Mouse (Mus musculus) brain, embryonic 18.5 days (tissue): ENCODE data around the gene Actrt2.

Source experiments
- DNase-seq: peaks from one replicate; pipeline ENCODE4 v3.0.0-alpha.2; 2012; ENCODE audit warnings: low read depth, low spot score

The Actrt2 gene

GRCm38 (mm10) chr4:154667767-154668166, at the start of gene Actrt2:
TSS of gene Actrt2 (minus strand) at chr4:154667867.
- DNase-seq, result no peak

DNA sequence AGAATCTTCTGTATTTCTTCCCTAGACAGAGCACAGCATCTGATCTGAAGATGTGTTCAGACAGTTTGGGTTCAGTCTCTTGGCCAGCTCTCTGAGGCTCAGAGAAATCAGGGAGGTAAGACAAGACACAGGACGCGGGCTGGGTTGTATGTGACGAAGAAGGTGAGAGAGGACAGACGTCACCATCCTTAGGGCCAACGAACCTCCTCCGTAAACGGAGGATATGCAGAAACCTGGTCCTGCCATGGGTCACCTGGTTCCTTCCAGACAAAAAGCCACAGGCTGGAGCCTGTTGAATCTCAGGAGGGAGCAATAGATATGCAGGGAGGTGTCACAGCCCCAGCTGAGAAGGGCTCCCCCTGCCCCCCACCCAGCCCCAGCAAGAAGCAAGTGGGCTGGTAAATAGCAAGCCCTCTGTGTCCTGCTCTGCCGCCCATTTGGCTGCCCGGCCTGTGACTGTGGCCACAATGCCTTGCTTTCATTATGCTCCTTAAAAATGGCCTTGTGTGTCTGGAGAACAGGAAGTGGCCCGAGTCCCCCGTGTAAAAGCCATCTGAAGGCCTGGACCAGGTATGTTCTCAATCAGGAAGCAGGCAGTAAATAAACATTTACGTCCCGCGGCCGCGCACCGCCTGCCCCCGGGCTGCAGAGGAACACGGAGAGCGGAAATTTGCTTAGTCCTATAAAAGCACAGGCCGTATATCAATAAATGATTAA, 41.9 kb upstream of the Actrt2 start:
- no peak for DNase-seq

DNA sequence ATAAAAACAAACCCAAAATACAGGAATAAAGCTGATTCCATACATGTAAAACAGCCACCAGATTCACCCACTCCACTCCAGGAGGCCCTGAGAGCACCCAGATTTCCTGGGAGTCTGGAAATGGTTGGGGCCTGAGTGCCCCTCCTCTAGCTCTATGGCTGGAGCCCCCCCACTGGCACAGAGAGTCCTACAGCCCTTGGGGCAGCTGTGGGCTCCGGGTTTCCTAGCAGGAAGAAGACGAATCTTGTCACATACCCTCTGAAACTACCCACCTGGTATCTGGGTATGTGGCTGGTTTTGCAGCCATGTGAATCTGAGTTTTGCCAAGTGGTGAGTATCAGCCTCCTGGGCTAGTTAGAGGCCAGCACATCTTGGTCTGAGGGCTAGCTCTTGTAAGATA, 41.1 kb upstream of the Actrt2 start:
- DNase-seq, result no peak

GRCm38 (mm10) chr4:154708223-154708622, 40.6 kb upstream of the Actrt2 start:
- DNase-seq, result no peak

DNA sequence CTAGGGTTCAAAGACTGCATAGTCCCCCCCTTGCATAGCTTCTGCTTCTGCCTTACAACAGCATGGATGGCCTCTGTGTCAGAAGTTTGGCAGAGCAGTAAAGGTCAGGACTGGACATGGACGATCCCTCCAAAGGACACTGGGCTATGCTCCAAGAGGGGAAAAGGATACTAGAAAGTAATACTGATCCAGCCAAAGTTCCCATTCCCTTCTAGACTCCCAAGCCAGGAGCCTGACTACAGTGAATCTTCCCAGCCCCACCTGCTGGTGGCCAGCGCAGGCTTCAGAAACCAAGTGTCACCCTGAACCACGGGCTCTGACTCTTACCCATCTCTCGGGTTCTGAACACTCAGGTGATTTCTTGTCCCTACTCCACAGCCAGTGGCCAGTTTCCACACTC, 39.9 kb upstream of the Actrt2 start:
- no peak for DNase-seq

- no peak for DNase-seq
Measured at GRCm38 (mm10) chr4:154706442-154706841, 38.8 kb upstream of the Actrt2 start.

- DNase-seq, result no peak
Measured at GRCm38 (mm10) chr4:154705681-154706080, 38.0 kb upstream of the Actrt2 start.

- DNase-seq, result no peak
Measured at GRCm38 (mm10) chr4:154705056-154705455, 37.4 kb upstream of the Actrt2 start.

- DNase-seq, result no peak
Measured at GRCm38 (mm10) chr4:154704591-154704990, 36.9 kb upstream of the Actrt2 start.

GRCm38 (mm10) chr4:154703426-154704070, 35.9 kb upstream of the Actrt2 start:
- no peak for DNase-seq

DNA sequence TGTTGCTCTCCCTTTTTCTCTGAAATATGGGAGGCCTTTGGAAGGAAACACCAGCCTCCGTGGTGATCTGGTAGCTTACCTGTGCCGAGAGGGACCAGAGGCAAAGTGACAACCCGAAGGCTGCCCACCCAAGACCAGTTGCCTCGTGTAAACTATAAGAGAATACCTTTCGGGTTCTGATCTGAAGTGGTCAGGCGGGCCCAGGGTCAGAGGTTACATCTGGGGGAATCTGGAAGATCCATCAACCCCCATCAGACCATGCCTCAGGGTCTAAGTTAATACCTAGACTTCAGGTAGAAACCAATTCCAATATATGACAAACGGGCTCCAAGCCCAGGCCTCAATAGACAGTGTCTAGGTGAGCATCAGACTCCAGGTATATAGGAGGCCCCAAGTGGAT, 35.3 kb upstream of the Actrt2 start:
- no peak for DNase-seq

DNA sequence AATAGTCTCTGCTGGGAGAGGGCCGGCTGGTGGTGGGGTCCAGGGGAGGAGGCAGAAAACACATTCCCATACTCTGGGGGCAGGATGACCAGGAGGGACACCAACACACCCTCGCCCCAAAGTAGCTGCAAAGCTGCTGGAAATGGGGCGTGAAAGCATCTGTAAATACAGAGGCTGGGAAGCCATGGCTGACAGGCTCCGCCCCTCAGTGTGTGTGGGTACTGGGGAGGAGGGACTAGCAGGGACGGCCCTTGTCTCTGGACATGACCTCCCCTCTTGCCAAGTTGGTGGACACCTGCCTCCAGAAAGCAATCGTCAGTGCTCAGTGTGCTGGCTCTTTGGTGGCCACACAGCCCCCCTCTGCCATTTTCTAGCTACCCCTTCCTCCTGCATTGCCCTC, 34.5 kb upstream of the Actrt2 start:
- no peak for DNase-seq

- no peak for DNase-seq
Measured at GRCm38 (mm10) chr4:154700921-154701412, 33.3 kb upstream of the Actrt2 start.

- no peak for DNase-seq
Measured at GRCm38 (mm10) chr4:154700436-154700835, 32.8 kb upstream of the Actrt2 start.

DNA sequence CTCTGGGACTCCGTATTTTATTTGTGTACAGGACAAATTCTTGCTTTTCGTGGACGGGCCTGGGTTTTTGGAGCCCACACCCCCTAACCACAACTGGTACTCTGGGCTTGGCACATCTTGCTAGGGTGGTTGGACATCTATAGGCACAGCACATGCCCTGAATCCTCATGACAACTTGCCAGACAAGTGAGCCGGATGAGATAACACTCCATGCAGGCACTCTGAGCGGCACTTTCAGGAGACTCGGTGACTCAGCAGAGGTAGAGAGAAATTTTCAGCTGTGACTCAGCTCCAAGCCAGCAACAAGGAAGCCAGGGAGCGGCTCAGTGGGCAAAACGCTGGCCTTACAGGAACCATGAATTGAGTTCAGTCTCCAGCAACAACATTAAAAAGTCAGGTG, 31.6 kb upstream of the Actrt2 start:
- no peak for DNase-seq

- DNase-seq, result no peak
Measured at GRCm38 (mm10) chr4:154698631-154699030, 31.0 kb upstream of the Actrt2 start.

DNA sequence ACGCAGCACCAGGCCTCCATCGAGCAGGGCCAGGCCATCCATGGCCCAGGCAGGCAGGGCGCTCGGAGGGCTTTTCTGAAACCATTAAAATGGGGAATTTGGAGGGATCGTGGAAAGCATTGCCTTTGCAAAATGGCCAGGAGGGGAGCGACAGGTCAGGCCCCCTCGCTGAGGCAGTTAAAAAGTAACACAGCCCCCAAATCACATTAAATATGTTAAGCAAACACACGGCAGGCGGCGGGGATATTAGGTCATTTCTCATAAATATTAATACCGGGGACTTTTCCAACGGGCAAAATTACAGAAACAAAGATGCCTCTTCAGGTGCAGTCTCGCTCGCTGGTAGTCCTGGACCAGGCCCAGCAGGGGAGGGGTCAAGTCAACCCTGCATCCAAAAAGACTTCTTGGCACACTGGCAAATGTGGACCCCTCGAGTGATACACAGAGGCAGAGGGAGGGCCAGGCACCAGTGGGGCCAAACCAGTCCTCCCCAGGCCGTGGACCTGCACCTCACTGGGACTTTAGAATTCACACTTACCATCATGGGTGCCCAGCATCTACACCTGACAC, 30.4 kb upstream of the Actrt2 start:
- DNase-seq, result no peak

DNA sequence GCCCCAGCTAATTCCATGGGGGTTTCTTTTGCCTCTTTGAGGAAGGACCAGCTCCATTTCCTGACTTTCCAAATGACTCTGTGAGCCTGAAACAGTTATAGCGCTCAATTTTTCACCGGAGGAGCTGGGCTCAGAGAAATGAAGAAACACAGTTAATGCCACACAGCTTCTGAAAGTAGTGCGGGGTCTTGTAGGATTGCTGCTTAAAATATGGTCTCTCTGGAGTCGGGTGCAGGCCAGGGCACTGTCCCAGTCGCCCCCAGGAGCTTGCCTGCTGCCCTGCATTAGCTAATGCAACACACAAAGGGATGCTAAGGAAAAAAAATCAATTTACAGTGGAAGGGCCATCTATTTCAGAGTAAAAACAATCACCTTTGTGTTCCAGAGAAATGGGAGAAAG, 29.8 kb upstream of the Actrt2 start:
- no peak for DNase-seq

DNA sequence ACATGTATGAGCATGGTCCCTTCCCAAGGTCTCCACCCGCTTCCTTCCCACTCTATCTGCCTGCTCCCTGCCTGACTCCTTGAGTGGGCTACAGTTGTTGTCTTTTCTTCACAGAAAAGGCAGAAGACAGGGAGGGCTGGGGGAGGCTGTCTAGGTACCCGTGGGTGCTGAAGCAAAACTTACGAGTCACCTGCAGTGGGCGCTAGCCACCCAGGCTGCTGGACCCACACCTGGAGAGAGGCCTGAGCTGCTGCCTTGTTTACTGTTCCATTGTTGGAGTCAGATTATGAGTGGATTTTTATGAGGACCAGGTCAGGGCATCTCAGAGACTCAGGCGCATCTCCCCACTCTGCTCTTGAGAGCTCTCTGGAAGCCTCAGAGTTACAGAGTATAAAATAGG, 28.9 kb upstream of the Actrt2 start:
- DNase-seq, result no peak

- no peak for DNase-seq
Measured at GRCm38 (mm10) chr4:154696146-154696545, 28.5 kb upstream of the Actrt2 start.

- no peak for DNase-seq
Measured at GRCm38 (mm10) chr4:154694361-154694760, 26.7 kb upstream of the Actrt2 start.

DNA sequence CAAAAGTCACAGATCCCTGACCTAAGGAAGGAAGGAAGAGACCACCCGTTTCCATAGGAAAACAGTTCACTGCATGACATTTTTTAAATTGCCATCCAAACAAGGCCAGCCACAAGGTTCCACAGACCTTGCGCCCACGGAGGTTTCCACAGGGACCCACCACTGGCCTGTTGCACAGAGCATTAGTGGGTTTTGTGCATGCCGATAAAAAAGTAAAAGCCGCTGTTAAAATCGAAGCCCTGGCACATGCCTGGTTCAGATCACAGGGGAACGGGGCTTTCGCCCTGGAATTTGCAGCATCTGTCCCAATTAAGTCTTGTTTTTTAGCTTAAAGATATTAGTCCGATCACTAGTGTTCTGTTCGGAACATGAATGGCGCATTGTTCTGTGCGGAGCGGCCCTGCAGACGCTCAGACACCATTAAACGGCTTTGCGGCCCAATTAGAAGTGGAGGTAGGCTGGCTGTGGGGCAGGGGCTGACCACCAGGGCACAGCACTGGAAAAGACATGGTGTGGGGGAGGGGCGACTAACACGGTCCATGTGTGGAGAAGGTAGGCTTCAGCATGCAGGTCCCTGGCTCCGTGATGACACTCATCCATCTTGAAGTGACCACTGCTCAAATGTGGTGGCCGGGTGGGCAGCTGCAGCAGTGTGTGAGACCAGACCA, 25.8 kb upstream of the Actrt2 start:
- DNase-seq, result no peak
